Mouse (Mus musculus) myocyte (in vitro differentiated cells): ENCODE results near the gene 1700001J03Rik.

Experiments used
- CEBPB ChIP-seq: IDR thresholded peaks from 2 replicates; pipeline ENCODE4 v1.6.1; 2011; ENCODE audit warnings: mild to moderate bottlenecking, moderate library complexity; ENCODE audit not compliant: poor library complexity, insufficient read depth, severe bottlenecking
- E2F4 ChIP-seq: IDR thresholded peaks from one replicate; pipeline ENCODE4 v1.6.1; 2011; ENCODE audit warnings: mild to moderate bottlenecking, control low read depth, moderate library complexity; ENCODE audit not compliant: insufficient read depth
- MAX ChIP-seq: IDR thresholded peaks from one replicate; pipeline ENCODE4 v1.6.1; 2011; ENCODE audit warnings: low read depth, mild to moderate bottlenecking, control low read depth
- MYOD1 ChIP-seq, 3 experiments: IDR thresholded peaks; one replicate each; pipeline ENCODE4 v1.6.1; 2011; ENCODE audit warnings: control low read depth in 2 of 3, low read depth in 2 of 3, mild to moderate bottlenecking in 2 of 3, moderate library complexity in 1 of 3; ENCODE audit not compliant: insufficient read length in 2 of 3, control insufficient read depth in 1 of 3
- MYOG ChIP-seq, 3 experiments: IDR thresholded peaks; one replicate each; pipeline ENCODE4 v1.6.1; 2011; ENCODE audit warnings: control low read depth in 2 of 3, low read depth in 2 of 3, mild to moderate bottlenecking in 2 of 3; ENCODE audit not compliant: insufficient read length in 2 of 3, control insufficient read depth in 1 of 3, insufficient read depth in 1 of 3
- POLR2A ChIP-seq: IDR thresholded peaks from one replicate; pipeline ENCODE4 v1.6.1; 2011; ENCODE audit warnings: low read depth, mild to moderate bottlenecking, control low read depth, moderate library complexity; ENCODE audit not compliant: insufficient read length
- POLR2AphosphoS2 ChIP-seq: IDR thresholded peaks from one replicate; pipeline ENCODE4 v1.6.1; 2011; ENCODE audit warnings: low read depth, control low read depth; ENCODE audit not compliant: insufficient read length
- REST ChIP-seq: IDR thresholded peaks from one replicate; pipeline ENCODE4 v1.6.1; 2011; ENCODE audit warnings: mild to moderate bottlenecking, control low read depth, moderate library complexity; ENCODE audit not compliant: insufficient read depth, insufficient read length
- SRF ChIP-seq: IDR thresholded peaks from one replicate; pipeline ENCODE4 v1.6.1; 2011; ENCODE audit warnings: low read depth; ENCODE audit not compliant: control insufficient read depth, insufficient read length
- TCF12 ChIP-seq: IDR thresholded peaks from one replicate; pipeline ENCODE4 v1.6.1; 2011; ENCODE audit warnings: mild to moderate bottlenecking, control low read depth; ENCODE audit not compliant: poor library complexity, insufficient read depth, severe bottlenecking
- TCF3 ChIP-seq: IDR thresholded peaks from one replicate; pipeline ENCODE4 v1.6.1; 2011; ENCODE audit warnings: low read depth, control low read depth; ENCODE audit not compliant: insufficient read length
- USF1 ChIP-seq: IDR thresholded peaks from one replicate; pipeline ENCODE4 v1.6.1; 2011; ENCODE audit warnings: low read depth, mild to moderate bottlenecking, control low read depth, moderate library complexity

- no peak for TF ChIP-seq POLR2A
- no peak for TF ChIP-seq E2F4
- no peak for TF ChIP-seq TCF3
- TF ChIP-seq TCF12 = no peak
- TF ChIP-seq POLR2AphosphoS2 = no peak
- TF ChIP-seq REST = no peak
- no peak for TF ChIP-seq MYOD1 (IDR thresholded peaks at IDR 0.05; ENCODE audit: control insufficient read depth in 1 of 3, insufficient read length in 2 of 3, low read depth in 2 of 3)
- no peak for TF ChIP-seq CEBPB
- no peak for TF ChIP-seq USF1
- TF ChIP-seq MYOG (IDR thresholded peaks at IDR 0.05; ENCODE audit: control insufficient read depth in 1 of 3, insufficient read depth in 1 of 3, insufficient read length in 2 of 3, low read depth in 2 of 3) = no peak
- TF ChIP-seq MAX = no peak
- no peak for TF ChIP-seq SRF
Observed at GRCm38 (mm10) chr5:146150454-146150853, 34.6 kb downstream of the 1700001J03Rik start.
